Mouse (Mus musculus) mature B cell (primary cell): ENCODE measurements around the gene Snap91.

Experiments
- in situ Hi-C: fragments of 300-500 bp; cut with MboI; formaldehyde crosslinking; loops from 2 replicates; pipeline ENCODE4 v1.14.3; 2019

Snap91 gene

DNA sequence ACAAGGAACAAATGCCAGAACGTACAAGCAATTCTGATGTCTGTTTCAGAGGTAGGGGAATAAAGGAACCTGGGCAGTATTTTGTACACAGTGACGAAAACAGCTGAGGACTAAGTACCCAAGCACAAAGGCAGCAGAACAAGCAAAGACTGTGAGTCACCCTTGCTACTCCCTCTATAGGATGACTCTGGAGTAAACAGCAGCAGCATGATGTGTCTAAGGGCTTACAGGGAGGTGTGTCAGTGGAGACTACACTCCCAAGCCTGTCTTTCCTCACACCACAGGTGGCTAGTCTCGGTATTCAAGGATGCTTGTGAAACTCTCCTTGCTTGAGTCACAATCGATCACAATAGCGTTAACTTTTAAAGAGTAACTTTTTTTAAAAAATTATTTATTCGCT, 66.1 kb downstream of the Snap91 start:
- in situ Hi-C loops, result no loop called here

- in situ Hi-C loops, result no loop called here
Observed at GRCm38 (mm10) chr9:86813327-86813726, 67.1 kb downstream of the Snap91 start.

DNA sequence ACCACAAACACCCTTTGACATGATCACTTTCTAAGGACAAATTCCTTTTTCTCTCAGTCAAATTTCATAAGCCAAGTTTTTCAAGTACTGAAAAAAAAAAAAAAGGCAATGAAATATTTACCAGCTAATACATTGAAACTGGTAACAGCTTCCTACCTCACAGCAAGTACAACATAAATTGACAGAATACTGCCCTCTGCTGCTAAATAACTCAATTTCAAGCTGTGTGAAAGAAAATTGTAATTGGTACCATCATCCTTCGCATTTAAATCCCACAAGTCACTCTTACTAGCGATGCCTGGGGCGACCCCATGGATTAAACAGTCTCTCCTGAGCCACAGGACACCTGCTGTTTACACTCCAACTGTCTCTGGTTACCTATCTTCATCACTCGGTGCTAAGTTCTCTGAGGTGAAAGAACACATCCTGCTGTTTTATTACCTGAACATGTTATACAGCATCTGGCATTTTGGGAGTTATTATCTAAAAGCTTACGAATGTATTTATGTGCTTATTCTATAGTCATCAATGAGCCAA, 69.7 kb downstream of the Snap91 start:
- in situ Hi-C loops, result no loop called here

GRCm38 (mm10) chr9:86810213-86810612, 70.2 kb downstream of the Snap91 start:
- in situ Hi-C loops, result no loop called here

DNA sequence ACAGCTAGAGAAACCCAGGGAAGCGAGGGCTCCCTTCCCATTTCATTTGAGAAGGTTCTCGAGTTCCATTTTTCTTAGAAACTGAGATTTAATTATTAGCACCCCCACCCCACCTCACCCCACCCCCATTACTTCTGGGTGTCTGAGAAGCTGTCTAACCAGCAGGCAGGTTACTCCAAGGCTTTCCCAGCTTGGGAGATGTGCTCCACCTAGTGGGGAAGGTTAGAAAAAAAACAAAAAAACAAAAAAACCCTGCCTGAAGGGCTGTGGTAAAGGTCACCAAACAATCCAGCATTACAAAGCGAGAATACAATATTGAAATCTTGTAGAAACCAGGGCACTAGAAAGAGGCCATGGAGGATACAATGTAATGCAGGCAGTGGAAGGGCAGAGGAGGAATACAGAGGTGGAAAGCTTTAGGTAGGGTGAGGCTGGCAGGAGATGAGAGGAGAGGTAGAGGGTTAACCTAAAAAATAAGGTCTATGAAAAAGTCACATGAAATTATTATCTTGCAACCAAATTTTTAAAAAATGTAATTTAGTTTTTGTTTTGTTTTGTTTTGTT, 79.8 kb downstream of the Snap91 start:
- in situ Hi-C loops, result no loop called here

DNA sequence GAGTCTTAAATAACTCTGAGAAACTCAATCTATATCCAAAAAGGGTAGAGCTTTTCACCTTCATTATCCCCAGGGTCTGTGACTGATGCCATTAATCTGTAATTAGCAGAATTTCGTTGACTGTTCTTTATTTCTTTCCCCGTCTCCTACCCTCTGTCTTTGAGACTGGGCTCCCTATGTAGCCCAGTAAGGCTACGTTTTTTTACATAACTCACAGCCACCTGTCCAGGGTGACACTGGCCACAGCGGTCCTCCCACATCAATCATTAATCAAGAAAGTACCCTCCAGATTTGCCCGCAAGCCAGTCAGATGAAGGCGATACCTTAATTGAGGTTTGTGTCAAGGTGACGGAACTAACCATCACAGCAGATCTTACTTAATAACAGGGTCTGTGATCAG, 81.4 kb downstream of the Snap91 start:
- in situ Hi-C loops, result no loop called here

DNA sequence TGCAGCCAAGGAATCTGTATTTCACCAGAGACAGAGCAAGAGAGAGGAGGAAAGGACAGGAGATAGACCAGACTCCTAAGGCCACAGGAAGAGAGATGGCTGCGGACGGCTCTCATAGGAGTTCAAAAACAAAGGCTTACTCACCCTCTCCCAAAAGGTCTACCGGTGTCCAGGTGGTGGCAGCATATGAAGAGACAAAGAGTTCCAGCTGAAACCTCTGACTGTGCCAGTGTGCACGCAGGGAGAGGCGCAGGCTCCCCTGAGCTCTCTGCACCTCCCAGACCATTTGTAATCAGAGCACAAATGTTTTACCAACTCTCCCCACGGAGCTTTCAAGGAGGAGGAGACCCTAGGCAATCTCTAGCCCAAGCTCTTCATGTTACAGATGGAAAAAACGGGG, 81.8 kb downstream of the Snap91 start:
- in situ Hi-C loops, result no loop called here

DNA sequence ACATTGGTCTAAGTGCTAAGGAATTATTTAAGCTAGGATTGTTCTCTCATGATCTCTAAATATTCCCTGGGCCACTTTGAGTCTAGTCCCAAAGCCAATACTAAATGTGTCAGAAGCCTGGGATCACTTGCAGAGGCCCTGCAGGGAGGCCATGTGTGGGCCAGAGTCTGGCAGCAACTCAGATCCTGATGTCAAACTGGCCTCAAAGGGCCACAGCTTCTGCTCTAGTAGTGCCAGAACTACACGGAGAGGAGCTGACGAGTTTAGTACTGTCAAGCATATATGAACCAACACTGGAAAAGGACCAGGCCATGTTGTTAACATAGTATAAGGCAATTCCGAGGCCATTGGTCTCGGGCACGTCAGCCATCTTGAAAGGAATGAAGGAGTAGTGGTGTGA, 82.3 kb downstream of the Snap91 start:
- in situ Hi-C loops, result no loop called here

- in situ Hi-C loops, result no loop called here
Observed at GRCm38 (mm10) chr9:86797553-86797952, 82.9 kb downstream of the Snap91 start.

GRCm38 (mm10) chr9:86795236-86795635, 85.2 kb downstream of the Snap91 start:
- in situ Hi-C loops, result no loop called here

DNA sequence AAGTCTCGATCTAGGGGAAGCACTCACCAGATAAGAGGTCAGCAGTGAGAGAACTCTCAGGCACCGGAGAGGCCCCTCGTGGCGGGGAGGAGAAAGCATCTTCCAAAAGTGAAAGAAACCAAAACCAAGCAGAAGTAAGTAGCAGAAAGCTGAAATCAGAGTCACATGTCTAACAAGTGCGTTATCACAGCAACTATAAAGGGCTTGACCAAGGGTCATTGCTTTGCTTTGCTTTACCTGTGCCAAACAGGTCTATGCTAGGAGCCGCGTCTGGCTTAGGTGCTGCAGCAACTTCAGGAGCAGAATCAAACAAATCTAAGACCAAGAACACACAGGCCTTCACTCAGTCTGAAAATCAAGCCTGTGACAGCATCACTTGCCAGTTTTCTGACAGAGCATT, 88.5 kb downstream of the Snap91 start:
- in situ Hi-C loops, result no loop called here

DNA sequence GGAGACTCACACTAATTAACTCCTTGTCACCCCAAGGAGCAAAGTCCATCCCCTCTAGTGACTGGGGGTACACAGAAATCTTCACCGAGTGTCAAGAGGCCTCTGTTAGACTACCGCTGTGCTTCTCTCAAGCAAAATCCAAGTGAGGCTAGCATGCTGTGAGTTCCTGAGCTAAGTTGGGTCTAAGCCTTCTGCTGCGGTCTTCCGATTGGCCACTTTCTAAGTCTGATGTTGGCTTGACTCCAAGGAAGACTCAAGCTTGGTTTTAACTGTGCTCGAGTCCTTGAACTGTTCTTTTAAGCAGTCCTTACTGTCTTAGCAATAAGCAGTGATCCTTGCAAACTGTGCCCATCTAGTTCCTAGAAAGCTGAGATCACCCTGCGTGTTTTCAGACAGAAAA, 91.3 kb downstream of the Snap91 start:
- in situ Hi-C loops, result no loop called here

DNA sequence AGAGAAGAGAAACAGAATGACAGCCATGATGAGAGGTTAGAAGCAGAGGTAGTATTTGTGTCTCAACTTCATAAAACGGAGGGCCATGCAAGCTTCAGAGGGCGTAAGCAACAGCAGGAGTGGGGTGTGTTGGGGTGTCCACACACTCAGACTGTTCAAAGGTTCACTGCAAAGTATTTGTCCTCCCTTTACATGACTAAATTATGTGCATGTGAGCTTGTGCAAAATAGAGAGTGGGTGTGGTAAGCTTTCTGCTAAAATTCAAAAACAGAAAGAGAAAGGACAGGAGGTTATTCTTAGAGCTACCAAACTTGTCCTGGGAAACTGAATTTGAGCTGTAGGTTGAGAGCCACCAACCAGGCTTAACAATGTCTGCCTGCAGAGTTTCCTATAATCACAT, 97.6 kb downstream of the Snap91 start:
- in situ Hi-C loops, result no loop called here

- in situ Hi-C loops, result no loop called here
Observed at GRCm38 (mm10) chr9:86781426-86781825, 99.0 kb downstream of the Snap91 start.

DNA sequence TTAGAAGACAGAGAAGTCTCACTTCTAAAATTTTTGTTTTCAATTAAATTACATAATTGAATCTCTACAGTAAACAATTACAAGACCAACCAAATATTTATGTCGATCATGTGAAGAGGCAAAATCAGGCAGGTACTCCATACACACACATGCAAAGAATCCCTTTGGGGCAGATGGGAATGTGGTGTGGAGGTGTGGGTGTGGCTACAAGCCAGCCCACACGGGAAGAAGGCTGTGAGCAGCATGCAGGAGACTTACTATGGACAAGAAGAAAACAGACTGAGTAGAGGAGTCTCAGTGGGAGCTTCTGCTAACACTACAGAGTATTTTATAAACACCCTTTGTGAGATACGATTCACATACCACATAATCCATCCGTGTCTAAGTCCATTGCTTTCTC, 102.2 kb downstream of the Snap91 start:
- in situ Hi-C loops, result no loop called here

DNA sequence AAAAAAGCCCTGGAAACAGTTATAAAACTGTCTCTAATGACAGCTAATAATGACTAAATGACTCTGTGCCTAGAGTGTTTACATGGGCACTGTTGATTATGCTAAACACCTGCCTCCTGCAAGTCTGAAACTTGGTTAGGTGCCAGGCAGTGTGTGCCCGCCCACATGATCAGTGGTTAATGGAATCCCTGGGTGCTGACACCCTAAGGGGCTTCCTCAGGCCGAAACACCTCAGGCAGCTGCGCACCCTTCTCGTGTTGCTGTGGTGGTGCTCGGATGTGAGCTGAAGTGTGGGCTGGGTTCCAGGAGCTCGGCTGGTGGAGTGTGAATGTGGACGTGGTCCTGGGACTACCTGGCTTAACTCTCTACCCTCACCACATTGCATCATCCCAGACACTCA, 103.1 kb downstream of the Snap91 start:
- in situ Hi-C loops, result no loop called here

GRCm38 (mm10) chr9:86775374-86775773, 105.1 kb downstream of the Snap91 start:
- in situ Hi-C loops, result no loop called here

GRCm38 (mm10) chr9:86773996-86774395, 106.5 kb downstream of the Snap91 start:
- in situ Hi-C loops, result no loop called here

GRCm38 (mm10) chr9:86772897-86773296, 107.6 kb downstream of the Snap91 start:
- in situ Hi-C loops, result no loop called here

DNA sequence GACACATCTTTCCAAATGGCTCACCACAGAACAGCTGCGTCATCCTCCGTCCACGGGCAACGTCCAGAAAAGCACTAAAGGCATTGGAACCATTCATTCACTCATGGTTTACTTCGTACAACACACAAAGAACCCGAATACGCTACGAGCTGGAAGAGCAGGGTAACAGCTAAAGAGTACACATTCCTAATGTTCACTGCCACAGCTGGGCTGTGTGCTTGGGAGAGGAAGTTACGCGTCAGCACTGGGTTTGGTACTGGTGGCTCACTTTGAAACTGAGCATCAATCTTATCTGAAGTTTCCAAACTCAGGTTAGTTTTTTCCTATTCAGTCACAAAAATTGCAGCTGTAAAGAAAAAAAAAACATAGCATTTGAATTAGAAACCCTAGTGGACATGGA, 113.5 kb downstream of the Snap91 start:
- in situ Hi-C loops, result no loop called here

GRCm38 (mm10) chr9:86764002-86764401, 116.5 kb downstream of the Snap91 start:
- in situ Hi-C loops, result no loop called here

DNA sequence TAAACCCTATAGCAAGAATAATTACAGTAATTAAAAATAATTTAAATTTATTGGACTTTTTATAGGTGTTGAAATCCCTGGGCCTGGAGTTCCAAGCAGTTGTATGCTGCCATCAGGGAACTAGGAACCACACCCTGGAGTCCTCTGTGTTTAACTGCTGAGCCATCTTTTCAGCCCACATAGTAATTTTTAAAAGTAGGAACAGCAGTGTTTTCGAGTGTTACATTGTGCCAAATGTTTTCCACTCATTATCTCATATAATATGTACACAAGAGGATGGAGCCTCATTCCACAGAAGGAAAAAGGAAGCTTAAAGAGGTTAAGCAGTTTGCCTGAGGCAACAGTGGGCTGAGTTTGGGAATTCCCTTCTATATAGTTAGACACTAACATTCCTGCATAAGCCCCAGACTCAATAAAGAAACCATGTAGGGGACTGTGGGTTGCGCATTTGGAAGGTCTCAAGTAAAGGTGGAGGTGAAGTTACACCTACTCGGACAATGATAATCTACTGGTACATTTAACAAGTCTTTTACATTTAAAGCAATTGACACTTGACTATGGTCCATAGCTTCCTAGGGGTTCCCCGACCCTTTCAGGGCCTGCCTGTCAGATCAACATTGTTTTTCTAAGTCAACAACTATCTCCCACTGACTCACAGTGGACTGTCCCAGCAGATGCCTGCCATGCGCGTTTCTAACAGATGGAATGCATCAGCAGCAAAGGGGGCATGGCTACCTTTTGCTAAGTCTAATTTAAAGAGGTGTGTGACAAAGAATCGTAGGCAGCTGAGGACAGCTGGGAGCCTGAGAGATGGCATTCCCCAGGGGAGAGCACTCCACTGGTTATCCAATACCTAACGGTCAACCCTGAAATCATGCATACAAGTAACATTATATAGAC, 117.7 kb downstream of the Snap91 start:
- in situ Hi-C loops, result no loop called here

- in situ Hi-C loops, result no loop called here
Observed at GRCm38 (mm10) chr9:86745926-86746581, 134.4 kb downstream of the Snap91 start.
